Mouse (Mus musculus): ENCODE results near the gene Cyb5d2.
"Not testable (repeated sequence)": the region's sequence is repeated elsewhere in the genome, so short reads cannot be mapped to it uniquely, and the experiment has no call there.

The Cyb5d2 gene

GRCm38 (mm10) chr11:72778957-72779356, 17.0 kb downstream of the Cyb5d2 start:
- DNase-seq (ENCODE audit: low read depth, low spot score) = no peak

- DNase-seq (ENCODE audit: low read depth, low spot score) = not testable (repeated sequence)
These were observed 23.3 kb downstream of the Cyb5d2 start for GRCm38 (mm10) chr11:72772611-72773010.

GRCm38 (mm10) chr11:72771461-72771860, 24.5 kb downstream of the Cyb5d2 start:
- DNase-seq (ENCODE audit: low read depth, low spot score) = no peak

GRCm38 (mm10) chr11:72770816-72771215, 25.1 kb downstream of the Cyb5d2 start:
- no peak for DNase-seq (ENCODE audit: low read depth, low spot score)

- no peak for DNase-seq (ENCODE audit: low read depth, low spot score)
These were observed 25.6 kb downstream of the Cyb5d2 start for GRCm38 (mm10) chr11:72770324-72770723.

- no peak for DNase-seq (ENCODE audit: low read depth, low spot score)
These were observed 26.9 kb downstream of the Cyb5d2 start for GRCm38 (mm10) chr11:72769061-72769460.

- DNase-seq (ENCODE audit: low read depth, low spot score) = no peak
These were observed 28.2 kb downstream of the Cyb5d2 start for GRCm38 (mm10) chr11:72767716-72768115.

- DNase-seq (ENCODE audit: low read depth, low spot score) = no peak
These were observed 31.7 kb downstream of the Cyb5d2 start for GRCm38 (mm10) chr11:72764270-72764669.

GRCm38 (mm10) chr11:72760781-72761180, 35.2 kb downstream of the Cyb5d2 start:
- no peak for DNase-seq (ENCODE audit: low read depth, low spot score)

GRCm38 (mm10) chr11:72759581-72759980, 36.4 kb downstream of the Cyb5d2 start:
- DNase-seq (ENCODE audit: low read depth, low spot score) = no peak

- no peak for DNase-seq (ENCODE audit: low read depth, low spot score)
These were observed 37.6 kb downstream of the Cyb5d2 start for GRCm38 (mm10) chr11:72758316-72758715.

GRCm38 (mm10) chr11:72751956-72752355, 44.0 kb downstream of the Cyb5d2 start:
- no peak for DNase-seq (ENCODE audit: low read depth, low spot score)

- no peak for DNase-seq (ENCODE audit: low read depth, low spot score)
These were observed 56.9 kb downstream of the Cyb5d2 start for GRCm38 (mm10) chr11:72739048-72739447.

- DNase-seq (ENCODE audit: low read depth, low spot score) = not testable (repeated sequence)
These were observed 58.4 kb downstream of the Cyb5d2 start for GRCm38 (mm10) chr11:72737517-72737916.

GRCm38 (mm10) chr11:72736320-72736719, 59.6 kb downstream of the Cyb5d2 start:
- no peak for DNase-seq (ENCODE audit: low read depth, low spot score)

GRCm38 (mm10) chr11:72735519-72735860, 60.5 kb downstream of the Cyb5d2 start:
- no peak for DNase-seq (ENCODE audit: low read depth, low spot score)

GRCm38 (mm10) chr11:72734840-72735518, 61.0 kb downstream of the Cyb5d2 start:
- no peak for DNase-seq (ENCODE audit: low read depth, low spot score)

- no peak for DNase-seq (ENCODE audit: low read depth, low spot score)
These were observed 62.2 kb downstream of the Cyb5d2 start for GRCm38 (mm10) chr11:72733736-72734135.
